ENCODE assay signal across 8 mouse cellular contexts in the genomic region with DNA sequence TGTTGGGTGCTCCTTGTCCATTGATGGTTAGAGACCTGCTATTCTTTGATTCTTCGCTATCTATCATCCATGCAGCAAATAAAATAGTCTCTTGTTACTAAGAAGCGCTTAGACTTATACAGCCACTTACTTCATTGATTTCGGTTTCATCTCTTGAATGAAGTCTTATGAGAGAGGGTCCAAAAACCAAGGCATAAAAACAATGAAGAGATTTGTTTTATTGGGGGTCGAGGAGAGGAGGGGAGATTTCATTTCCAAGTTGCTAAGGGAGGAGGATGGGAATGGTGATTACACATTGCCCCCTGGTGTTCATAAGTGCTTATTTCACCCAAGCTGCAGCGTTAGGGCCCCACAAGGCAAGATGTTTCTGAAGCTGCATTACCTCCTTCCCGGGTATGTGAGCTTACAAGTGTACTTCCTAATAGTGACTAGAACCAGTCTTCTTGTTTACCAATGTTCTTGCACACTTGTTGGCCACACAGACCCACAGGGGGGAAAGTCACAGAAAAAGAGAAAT.
DNase-seq lines count a peak whose midpoint lies in the region; ATAC-seq and TF ChIP-seq lines count a peak whose summit lies in the region.

No protein-coding gene starts in this region.

- no peak overlapping the region for H3K27ac ChIP-seq in forebrain, embryonic 14.5 days (ENCODE audit: low read depth, low read length)
- no peak overlapping the region for H3K27ac ChIP-seq in layer of hippocampus, adult 2 months
- no peak overlapping the region for H3K27ac ChIP-seq in midbrain, embryonic 12.5 days (replicated peaks)

- DNase-seq in cerebellum, adult 8-10 months: peak; percentile 22
- DNase-seq in urinary bladder, postnatal 36 days (ENCODE audit: low spot score in 2 of 2): peak; percentile 9 to 13
- DNase-seq in urinary bladder, adult 18-20 months (ENCODE audit: low spot score in 2 of 2): no peak
- peak; percentile 83 for DNase-seq in forebrain, embryonic 14.5 days (ENCODE audit: low spot score)
- DNase-seq in layer of hippocampus, adult 2 months (ENCODE audit: low spot score in 2 of 2): peak; percentile 43 to 60
- DNase-seq in gastrocnemius, postnatal 25 days: no peak

- no peaks in the 10 kb centered on the region for H3K4me1 ChIP-seq in forebrain, embryonic 14.5 days (ENCODE audit: control insufficient read depth, insufficient read depth, low read length)
- peaks cover 15% of the 10 kb centered on the region for H3K4me1 ChIP-seq in midbrain, embryonic 12.5 days

- ATAC-seq in cerebellum, adult (ENCODE audit: insufficient number of reproducible peaks, low FRiP score, low TSS enrichment): no peak
- ATAC-seq in forebrain, embryonic 14.5 days: peak; percentile 29
- 0 out of 2 replicates have a peak, but pooled peaks have one; percentile 17 for ATAC-seq in midbrain, embryonic 12.5 days (ENCODE audit: low FRiP score, low read depth)

- H3K9ac ChIP-seq in forebrain, embryonic 14.5 days (ENCODE audit: low read length): no peak overlapping the region
- H3K9ac ChIP-seq in midbrain, embryonic 12.5 days (replicated peaks): no peak overlapping the region

- H3K4me3 ChIP-seq in forebrain, embryonic 14.5 days (ENCODE audit: low read depth, low read length): no peak overlapping the region
- no peak overlapping the region for H3K4me3 ChIP-seq in layer of hippocampus, adult 2 months
- H3K4me3 ChIP-seq in midbrain, embryonic 12.5 days: no peak overlapping the region

- no peaks in the 10 kb centered on the region for H3K9me3 ChIP-seq in forebrain, embryonic 14.5 days (replicated peaks; ENCODE audit: control insufficient read depth, low read length)
- H3K9me3 ChIP-seq in midbrain, embryonic 12.5 days: no peaks in the 10 kb centered on the region

- H3K36me3 ChIP-seq in forebrain, embryonic 14.5 days (ENCODE audit: control insufficient read depth, insufficient read depth, low read length): no peaks in the 10 kb centered on the region
- H3K36me3 ChIP-seq in midbrain, embryonic 12.5 days: no peaks in the 10 kb centered on the region

- H3K27me3 ChIP-seq in forebrain, embryonic 14.5 days (replicated peaks; ENCODE audit: control insufficient read depth, insufficient read depth, low read length): no peaks in the 10 kb centered on the region
- peaks cover 12% of the 10 kb centered on the region for H3K27me3 ChIP-seq in midbrain, embryonic 12.5 days

- no peak overlapping the region for H3K4me2 ChIP-seq in forebrain, embryonic 14.5 days (ENCODE audit: low read length)
- no peak overlapping the region for H3K4me2 ChIP-seq in midbrain, embryonic 12.5 days (replicated peaks)

- 37% methylated on average over 6 of the region's 6 CpGs for WGBS in forebrain, embryonic 14.5 days
- 44% methylated on average over 6 of the region's 6 CpGs for WGBS in midbrain, embryonic 12.5 days

- TF ChIP-seq CTCF in layer of hippocampus, adult 2 months (conservative IDR thresholded peaks at IDR 0.05): peak; percentile 88

Comparison
In these comparisons a context has a peak if more than half of its experiments do, and no peak if none do; other contexts are left out.
1. DNase-seq: peak in cerebellum, adult 8-10 months (single experiment), urinary bladder, postnatal 36 days (2 of 2), forebrain, embryonic 14.5 days (single experiment) and layer of hippocampus, adult 2 months (2 of 2); none in urinary bladder, adult 18-20 months (0 of 2) and gastrocnemius, postnatal 25 days (single experiment).